Mouse (Mus musculus) frontal cortex, adult (tissue): ENCODE measurements at regions not wholly inside any gene's neighbourhood (a gene's known extent, or its start where the extent isn't known, plus 50 kb on each side); places are given as distances from the start of the nearest gene placed in this dataset.

Experiments
- ATAC-seq: cut with Nextera tagmentation; 2 replicates; pipeline ENCODE4 v1.9.2; 2017; ENCODE audit warnings: mild to moderate bottlenecking, moderate library complexity, mixed read lengths; ENCODE audit not compliant: low TSS enrichment

GRCm38 (mm10) chr5:119575124-119575523 is 95.3 kb upstream of the Tbx3 start:
- no peak for ATAC-seq

DNA sequence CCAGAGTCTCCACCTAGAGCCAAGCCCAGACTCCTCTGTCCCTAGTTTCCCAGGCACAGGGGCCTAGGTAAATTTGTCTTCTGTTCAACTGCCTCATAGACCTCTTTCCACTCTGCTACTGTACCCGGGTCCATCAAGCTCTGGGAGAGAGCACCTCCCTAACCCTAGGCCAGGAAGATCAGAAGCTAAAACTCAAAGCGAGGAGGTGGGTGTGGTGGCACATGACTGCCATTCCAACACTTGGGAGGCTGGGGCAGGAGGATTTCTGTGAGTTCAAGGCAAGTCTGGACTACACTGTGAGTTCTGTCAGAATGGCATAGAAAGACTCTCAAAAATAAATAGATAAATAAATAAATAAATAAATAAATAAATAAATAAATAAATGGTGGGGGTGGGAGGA is 91.2 kb upstream of the Tbx3 start:
- no peak for ATAC-seq

- ATAC-seq = no peak
Observed at GRCm38 (mm10) chr5:119579806-119580205, 90.7 kb upstream of the Tbx3 start.

- ATAC-seq = no peak
Observed at GRCm38 (mm10) chr5:119580395-119580794, 90.1 kb upstream of the Tbx3 start.

GRCm38 (mm10) chr5:119580798-119581197 is 89.7 kb upstream of the Tbx3 start:
- ATAC-seq = no peak

DNA sequence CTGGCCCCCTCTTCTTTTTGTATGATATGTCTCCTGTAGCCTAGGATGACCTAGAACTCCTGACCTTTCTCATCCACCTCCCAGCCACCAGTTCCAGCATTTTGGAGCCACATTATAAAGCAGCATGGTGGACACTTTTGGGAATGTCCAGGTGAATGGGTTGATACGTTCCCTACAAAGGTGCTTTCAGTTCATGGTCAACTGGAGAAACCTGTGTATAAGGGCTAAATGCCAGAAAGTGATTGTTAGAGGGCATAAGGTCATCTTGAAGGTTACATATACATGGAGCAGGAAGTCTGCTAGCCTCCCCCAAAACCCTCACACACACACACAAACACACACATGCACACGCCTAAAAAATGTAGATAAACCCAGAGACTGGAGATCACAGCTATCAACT is 86.1 kb upstream of the Tbx3 start:
- no peak for ATAC-seq

- ATAC-seq = no peak
Observed at GRCm38 (mm10) chr5:119584914-119585313, 85.6 kb upstream of the Tbx3 start.

- ATAC-seq = no peak
Observed at GRCm38 (mm10) chr5:119586391-119587058, 83.9 kb upstream of the Tbx3 start.

DNA sequence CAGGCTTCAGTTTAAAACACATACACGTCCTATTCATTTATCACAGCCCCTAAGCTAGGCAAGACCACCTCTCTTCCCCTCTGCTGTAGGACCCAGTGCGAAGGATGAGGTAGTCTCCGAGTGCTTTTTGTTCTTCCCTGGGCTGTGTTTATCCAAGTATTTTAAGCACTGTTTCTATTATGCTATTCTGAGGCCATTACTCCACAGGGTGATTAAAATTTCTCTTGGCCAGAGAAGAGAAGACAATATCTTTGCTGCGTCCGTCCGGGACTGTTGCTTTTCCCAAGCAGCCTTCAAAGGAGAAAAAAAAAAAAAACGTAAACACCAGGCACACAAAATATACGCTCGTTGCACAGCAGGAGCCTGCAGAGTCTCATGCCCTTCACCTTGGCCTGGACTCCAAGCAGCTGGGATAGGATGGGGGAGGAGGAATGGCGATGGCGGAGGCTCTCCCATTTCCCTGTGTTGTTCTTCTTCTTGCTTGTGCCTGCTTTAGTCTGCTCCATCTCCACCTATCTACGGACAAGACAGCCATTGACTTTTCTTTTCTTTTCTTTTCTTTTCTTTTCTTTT is 83.1 kb upstream of the Tbx3 start:
- ATAC-seq = no peak

DNA sequence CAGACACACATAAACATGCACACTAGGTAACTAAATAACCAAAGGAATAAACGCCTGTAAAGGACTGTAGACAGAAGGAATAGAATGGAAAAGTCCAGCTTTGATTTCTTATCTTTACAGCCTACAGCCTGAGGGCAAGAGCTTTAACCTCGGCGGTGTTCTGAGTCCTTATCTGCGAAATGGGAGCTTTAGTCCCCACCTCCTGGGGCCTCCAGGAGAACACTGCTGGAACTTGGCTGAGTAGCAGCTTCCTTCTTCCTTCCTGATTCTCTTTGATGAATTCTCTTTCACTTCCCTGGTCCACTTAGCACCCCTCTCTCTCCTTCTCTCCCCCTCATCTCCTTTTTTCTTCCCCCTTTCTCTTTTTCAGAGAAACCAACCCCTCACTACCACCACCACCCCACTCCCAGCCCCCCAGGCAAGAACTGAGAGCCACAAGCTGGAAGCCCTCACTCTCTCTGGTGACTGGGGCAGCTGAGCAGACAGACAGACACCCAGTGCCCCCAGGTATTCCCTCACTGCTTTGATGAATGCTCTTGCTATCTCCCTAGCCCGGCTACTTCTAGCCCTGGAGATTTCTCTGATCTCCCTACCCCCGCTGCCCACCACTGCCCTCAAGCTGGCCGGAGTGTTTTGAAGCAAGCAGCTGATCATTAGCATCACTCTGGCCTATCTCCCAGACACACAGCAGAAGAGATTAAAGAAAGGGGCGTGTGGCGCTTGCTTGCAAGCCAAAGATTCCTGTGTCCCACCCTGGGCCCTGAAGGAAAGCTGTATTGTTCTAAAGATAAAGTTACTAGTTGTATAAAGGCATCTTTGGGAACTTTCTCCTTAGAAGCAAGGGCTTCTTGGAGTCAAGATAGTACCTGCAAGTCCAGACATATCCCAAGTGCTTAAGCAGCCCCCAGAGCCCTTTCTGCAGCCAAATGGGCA is 81.9 kb upstream of the Tbx3 start:
- ATAC-seq = no peak

GRCm38 (mm10) chr5:119591271-119591670 is 79.2 kb upstream of the Tbx3 start:
- ATAC-seq = no peak

GRCm38 (mm10) chr5:119592891-119593290 is 77.6 kb upstream of the Tbx3 start:
- no peak for ATAC-seq

DNA sequence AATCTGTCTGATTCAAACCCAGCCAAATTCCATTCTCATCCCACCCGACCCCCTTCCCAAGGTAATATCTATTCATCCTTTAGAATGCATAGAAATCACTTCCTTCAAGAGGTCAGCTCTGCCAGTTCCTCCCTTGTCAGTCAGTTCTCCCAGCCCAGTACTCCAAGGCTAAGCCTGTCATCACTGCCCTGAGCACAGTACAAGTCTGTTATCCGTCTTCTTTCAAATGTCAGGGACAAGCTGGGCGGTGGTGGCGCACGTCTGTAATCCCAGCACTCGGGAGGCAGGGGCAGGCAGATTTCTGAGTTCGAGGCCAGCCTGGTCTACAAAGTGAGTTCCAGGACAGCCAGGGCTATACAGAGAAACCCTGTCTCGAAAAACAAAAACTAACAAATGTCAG is 75.9 kb upstream of the Tbx3 start:
- ATAC-seq = no peak

DNA sequence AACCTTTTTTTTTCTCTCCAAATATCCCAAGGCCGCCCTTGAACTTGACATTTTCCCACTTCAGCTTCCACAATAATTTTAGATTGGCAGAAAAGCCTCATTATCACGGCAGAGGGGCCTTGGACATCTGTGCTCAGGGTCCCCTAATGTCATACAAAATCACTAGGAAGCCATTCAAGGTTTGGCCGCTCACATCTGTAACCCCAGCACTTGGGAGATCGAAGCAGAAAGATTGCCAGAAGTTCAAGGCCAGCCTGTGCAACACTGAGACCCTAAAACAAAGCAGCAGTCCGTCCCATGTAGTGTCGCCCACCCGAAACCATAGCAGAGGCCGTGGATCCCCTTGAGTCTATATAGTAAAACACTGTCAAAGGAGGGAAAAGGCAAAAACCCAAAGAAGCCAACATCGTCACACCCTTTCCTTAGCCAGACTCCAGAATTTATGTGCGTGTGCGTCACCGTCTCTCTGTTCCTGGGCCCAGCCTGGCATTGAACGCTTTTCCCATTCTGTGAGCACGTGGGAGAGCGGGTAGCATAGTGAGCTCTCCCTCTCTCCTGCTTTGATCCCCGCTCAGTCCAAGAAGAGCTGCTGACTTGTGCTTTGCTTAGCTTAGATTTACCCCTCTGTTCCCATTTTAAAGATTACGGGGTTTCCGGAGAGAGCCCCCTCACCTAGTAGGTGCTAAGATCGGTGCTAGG is 74.0 kb upstream of the Tbx3 start:
- ATAC-seq = no peak

DNA sequence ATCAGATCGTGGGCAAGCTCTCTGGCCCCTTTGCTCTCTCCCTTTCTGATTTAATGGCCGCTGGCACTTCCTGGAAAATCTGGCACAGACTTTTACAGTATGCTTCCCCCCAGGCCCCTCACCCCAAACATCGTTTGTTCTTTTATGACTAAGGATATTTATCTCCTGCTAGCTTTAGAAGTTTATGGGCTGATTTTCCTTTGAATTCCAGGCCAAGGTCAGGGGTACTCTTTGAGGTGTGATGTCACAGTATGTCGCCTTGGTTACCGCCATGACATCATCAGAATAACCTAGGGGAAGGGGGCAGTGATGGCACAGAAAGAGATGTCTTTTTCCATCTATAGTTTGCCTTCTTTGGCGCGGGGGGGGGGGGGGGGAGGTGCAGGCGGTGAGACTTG is 73.5 kb upstream of the Tbx3 start:
- no peak for ATAC-seq

GRCm38 (mm10) chr5:119597530-119597929 is 72.9 kb upstream of the Tbx3 start:
- ATAC-seq = no peak

DNA sequence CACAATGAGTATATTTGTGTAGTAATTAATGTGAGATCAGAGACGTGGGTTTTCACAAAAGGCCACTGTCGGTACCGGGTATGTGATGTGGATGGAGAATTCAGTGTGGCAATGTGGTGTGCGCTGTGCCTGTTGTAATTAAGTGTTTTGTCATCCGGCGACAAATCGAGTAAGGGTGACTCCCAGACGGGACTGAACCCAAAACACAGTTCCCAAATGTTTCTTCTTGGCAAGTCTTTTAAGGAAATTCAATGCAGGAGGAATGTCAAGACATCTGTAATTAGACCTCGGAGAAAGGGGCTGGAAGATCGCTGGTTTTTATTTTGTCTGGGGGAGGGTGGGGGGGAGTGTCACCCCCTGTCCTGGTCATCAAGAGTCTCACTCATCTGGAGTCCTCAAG is 72.3 kb upstream of the Tbx3 start:
- ATAC-seq = no peak

- no peak for ATAC-seq
Observed at GRCm38 (mm10) chr5:119601390-119601789, 69.1 kb upstream of the Tbx3 start.

DNA sequence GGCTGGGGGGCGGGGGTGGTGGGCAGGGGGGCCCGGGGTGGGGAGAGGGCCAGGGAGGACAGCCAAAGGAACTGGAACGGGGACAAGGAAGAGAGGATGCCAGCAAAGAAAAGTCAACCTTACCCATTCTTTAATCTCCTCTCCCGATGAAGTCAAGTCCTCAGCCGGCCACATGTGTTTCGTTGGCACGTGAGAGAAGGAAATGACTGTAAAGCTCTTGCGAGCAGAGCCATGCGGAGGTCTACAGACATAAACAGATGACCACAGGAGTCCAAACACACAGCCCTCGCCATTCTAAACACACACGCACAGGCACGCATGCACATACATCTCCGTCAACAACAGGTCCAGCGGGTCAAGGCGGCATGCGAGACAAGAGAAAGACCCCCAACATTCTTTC is 68.5 kb upstream of the Tbx3 start:
- ATAC-seq = no peak

DNA sequence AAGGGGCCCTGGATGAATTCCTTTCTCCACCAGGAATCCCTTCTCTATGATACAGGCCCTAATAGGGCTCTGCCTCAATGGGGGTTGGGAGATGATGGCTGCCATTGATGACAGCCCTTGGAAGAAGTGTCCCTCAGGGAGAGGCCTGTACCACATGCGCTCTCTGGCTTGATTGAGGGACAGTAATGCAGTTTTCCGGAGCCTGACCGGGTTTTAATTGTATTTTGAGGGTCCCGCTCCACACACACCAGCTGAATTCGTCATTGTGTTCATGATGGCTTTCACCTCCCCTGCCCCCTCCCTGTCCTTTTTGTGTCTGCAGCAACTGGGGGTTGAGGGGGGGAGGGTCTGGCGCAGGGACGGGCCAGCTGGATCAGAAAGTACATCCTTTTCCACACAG is 65.0 kb upstream of the Tbx3 start:
- ATAC-seq = no peak

DNA sequence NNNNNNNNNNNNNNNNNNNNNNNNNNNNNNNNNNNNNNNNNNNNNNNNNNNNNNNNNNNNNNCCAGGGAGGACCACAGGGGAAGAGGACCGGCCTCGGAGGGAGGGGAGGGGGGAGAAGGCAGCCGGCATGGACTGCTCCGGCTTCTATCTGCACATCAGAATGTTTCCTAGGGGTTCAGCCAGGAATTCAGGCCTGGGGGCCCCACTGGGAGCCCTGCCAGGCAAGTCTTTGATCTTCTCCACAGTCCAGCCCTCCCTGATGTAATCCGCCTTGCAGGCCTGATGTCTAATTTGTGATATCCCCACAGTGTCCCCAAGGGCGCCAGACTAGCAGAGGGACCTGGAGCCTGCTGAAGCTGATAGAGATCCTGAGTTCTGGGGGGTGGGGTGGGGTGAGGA is 57.1 kb upstream of the Tbx3 start:
- no peak for ATAC-seq
